Mouse (Mus musculus): ENCODE results near the gene Tfec. TPM values are rescaled to one million over a fixed set of nuclear protein-coding genes. Genes with fewer than 3 reads are reported as not detected.

Gene Tfec
- total RNA-seq, 2 experiments from 2014 or later = 0.44 to 0.75 TPM

DNA sequence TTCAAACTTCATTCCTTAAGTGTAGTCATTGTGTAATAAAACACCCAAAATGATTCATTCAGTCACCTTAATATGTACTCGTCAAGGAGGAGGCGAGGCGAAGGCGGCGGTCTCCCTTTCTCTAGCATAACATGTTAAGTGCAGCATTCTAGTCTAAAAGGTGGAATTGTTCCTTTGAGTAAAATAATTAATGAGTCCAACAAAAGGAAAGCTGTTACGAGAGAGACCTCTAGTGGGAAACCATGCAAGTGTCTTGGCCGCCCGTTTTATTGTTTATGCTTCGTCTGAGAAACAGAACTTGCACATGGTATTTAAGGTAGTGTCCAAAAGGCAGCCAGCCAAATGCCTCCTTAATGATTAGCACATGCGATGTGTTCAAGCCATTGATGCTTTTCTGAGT lies 100.6 kb downstream of the Tfec start:
- DNase-seq (ENCODE audit: low spot score) = no peak
- intact Hi-C loops (cut with DNase I) = no loop called here

DNA sequence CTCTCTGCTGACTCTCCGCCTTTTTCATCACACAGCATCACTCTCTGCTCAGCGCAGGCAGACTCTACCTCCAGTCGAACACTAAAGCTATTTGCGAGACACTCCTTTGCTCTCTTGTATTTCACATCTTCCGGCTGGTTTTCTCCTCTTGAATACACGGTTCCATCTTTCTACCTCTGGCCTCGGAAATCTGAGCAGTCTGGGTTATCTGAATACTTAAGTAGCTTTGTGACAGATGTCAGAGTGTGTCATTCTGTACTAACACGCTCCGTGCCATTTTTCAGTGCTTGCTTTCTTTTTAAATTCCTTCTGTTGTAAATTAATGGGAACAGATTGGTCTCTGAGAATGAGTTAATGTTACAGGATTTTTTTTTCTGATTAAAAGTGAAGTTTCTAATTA lies 101.3 kb downstream of the Tfec start:
- intact Hi-C loops (cut with DNase I) = no loop called here
- DNase-seq (ENCODE audit: low spot score) = no peak

DNA sequence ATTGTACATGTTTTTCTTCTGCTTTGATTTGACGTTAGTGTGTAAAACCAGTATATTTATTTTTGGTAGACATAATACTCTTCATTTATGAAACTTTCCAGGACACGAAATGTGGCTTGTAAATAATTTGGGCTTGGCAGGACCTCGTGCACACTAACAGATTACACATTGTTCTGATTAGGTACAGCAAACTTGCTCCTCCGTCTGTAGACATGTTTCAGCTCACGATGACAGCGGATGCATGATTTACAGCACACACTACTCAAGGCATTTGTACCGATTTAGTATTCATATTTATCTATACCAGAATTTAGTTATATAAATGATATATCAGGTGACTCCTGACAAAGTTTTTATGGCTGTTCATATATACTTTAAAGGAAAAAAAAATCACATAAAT lies 104.2 kb downstream of the Tfec start:
- intact Hi-C loops (cut with DNase I) = no loop called here
- no peak for DNase-seq (ENCODE audit: low spot score)

DNA sequence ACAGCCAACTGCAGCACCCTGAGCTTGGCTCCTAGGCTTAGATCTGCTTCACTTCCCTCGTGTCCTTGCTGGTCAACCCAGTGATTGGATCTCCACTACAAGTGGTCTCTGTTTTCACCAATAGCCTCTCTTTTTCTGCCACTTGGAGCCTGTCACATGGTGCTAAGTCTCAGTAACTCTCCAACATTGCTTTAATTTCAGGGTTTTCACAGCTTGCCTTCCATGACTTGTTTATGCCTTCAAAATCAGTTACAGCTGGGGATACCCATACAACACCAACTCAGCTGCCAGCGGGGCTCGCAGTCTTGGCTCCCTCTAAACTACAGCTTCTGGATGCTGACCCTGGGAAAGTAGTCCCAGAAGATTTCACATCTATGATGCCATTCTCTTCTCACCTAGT lies 113.1 kb downstream of the Tfec start:
- intact Hi-C loops (cut with DNase I) = no loop called here
- no peak for DNase-seq (ENCODE audit: low spot score)

Other genes with a start within 250 kb of the Tfec start
- gene Tes, start 166.7 kb upstream of the Tfec start, total RNA-seq (2021) = 1 to 10 TPM; 3.0 to 3.5 TPM

All from heart, postnatal 25 days (tissue).